Mouse (Mus musculus): ENCODE data around the gene Atg7. TPM values are rescaled to one million over a fixed set of nuclear protein-coding genes. Genes with fewer than 3 reads are reported as not detected.

Gene Atg7
- polyA plus RNA-seq, 1 experiment from 2014 or later = 76.8 TPM

- H3K27ac ChIP-seq = no peak overlapping the region
- H3K79me2 ChIP-seq (ENCODE audit: inconsistent target) = no peaks in the 10 kb centered on the region
- no peaks in the 10 kb centered on the region for H3K36me3 ChIP-seq (ENCODE audit: inconsistent target)
- 95% methylated on average over 4 of the region's 4 CpGs for WGBS (ENCODE audit: missing documents)
- no peak overlapping the region for H3K4me3 ChIP-seq (ENCODE audit: inconsistent target)
Observed at GRCm38 (mm10) chr6:114771502-114771901, 128.6 kb downstream of the Atg7 start.

DNA sequence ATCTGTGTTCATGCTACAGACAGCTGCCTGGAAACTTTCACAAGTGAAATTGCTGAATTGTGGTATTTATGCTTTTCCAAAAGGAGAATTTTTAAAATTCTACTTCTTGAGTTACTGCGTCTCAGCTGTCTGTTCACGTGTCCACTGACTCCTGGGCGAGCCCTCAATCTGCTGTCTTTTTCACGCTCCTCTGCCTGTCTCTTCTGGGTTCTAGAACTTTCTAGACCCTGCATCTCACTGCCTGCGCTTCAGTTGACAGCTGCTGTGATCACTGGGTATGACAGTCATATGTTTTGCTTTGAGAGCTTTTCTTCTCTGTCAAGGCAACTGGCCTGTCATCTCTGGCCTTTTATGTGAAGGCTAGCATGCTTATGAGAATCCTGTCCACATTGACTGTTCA lies 132.3 kb downstream of the Atg7 start:
- no peaks in the 10 kb centered on the region for H3K79me2 ChIP-seq (ENCODE audit: inconsistent target)
- WGBS (ENCODE audit: missing documents) = 95% methylated on average over 5 of the region's 5 CpGs
- no peak overlapping the region for H3K4me3 ChIP-seq (ENCODE audit: inconsistent target)
- 0 out of 2 replicates have a peak, but pooled peaks cover 7% of the 10 kb centered on the region for H3K36me3 ChIP-seq (ENCODE audit: inconsistent target)
- H3K27ac ChIP-seq = no peak overlapping the region

DNA sequence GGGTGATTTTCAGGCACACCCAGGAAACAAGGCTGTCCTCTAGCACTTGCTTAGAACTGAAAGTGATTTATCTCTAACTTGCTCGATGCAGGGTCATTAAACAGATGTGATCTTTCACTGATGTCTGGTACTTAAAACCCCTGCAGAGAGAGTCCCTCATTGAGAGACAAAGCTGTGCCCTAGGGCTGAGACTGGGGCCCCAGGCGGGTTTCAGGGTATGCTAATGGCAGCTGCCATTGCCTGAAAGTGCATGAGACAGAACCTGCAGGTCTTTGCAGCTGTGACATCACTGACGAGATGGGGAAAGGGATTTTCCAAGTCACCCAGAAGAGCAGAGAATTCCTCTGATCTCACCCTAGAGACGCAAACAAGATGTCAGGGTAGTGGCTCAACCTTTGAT lies 135.0 kb downstream of the Atg7 start:
- no peaks in the 10 kb centered on the region for H3K79me2 ChIP-seq (ENCODE audit: inconsistent target)
- no peak overlapping the region for H3K27ac ChIP-seq
- no peak overlapping the region for H3K4me3 ChIP-seq (ENCODE audit: inconsistent target)
- 93% methylated on average over 4 of the region's 4 CpGs for WGBS (ENCODE audit: missing documents)
- 0 out of 2 replicates have a peak, but pooled peaks cover 7% of the 10 kb centered on the region for H3K36me3 ChIP-seq (ENCODE audit: inconsistent target)

DNA sequence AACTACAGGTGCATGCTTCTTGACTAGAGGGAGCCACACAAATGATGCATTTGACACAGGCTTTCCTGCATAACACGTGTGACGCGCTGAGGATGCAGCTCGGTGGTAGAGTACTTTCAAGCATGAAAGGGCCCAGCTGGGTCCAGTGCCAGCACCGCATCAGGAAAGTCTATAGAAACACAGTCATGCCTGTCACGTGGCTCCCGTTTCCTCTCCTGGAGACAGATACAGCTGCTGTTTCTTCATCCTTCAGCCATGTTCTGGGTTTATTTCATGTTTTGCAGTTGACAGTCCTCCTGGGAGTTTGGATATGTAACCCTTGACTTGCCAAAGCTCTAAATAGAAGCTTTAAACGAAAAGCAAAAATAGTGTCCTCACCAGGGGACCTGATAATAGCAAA lies 135.8 kb downstream of the Atg7 start:
- Histone ChIP-seq H3K36me3 (ENCODE audit: inconsistent target) (0 out of 2 replicates have a peak, but pooled peaks cover 7% of the 10 kb centered on the region), H3K27ac (no peak overlapping the region), H3K4me3 (ENCODE audit: inconsistent target) (no peak overlapping the region), H3K79me2 (ENCODE audit: inconsistent target) (no peaks in the 10 kb centered on the region)
- WGBS (ENCODE audit: missing documents) = 93% methylated on average over 8 of the region's 8 CpGs

DNA sequence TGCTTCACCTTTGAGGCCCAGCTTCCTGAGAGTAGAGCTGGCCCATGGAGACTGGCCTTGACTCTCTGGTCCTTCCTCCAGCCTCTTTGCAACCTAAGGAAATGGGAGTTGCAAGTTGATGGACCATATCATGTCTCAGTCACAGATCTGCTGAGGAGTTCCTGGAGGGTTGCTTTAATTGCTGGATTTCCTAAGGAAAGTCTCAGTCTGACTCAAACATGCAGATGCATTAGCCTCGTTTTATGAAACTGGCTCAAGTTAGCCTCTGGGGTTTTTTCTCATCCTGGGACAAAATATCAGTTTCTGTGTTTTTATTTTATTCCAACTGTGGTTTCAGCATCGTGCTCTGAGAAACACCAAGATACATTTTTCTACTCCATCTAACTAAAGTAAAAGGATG lies 137.7 kb downstream of the Atg7 start:
- WGBS (ENCODE audit: missing documents) = 93% methylated on average over 2 of the region's 2 CpGs
- Histone ChIP-seq H3K79me2 (ENCODE audit: inconsistent target) (no peaks in the 10 kb centered on the region), H3K36me3 (ENCODE audit: inconsistent target) (0 out of 2 replicates have a peak, but pooled peaks cover 7% of the 10 kb centered on the region), H3K27ac (no peak overlapping the region), H3K4me3 (ENCODE audit: inconsistent target) (no peak overlapping the region)

DNA sequence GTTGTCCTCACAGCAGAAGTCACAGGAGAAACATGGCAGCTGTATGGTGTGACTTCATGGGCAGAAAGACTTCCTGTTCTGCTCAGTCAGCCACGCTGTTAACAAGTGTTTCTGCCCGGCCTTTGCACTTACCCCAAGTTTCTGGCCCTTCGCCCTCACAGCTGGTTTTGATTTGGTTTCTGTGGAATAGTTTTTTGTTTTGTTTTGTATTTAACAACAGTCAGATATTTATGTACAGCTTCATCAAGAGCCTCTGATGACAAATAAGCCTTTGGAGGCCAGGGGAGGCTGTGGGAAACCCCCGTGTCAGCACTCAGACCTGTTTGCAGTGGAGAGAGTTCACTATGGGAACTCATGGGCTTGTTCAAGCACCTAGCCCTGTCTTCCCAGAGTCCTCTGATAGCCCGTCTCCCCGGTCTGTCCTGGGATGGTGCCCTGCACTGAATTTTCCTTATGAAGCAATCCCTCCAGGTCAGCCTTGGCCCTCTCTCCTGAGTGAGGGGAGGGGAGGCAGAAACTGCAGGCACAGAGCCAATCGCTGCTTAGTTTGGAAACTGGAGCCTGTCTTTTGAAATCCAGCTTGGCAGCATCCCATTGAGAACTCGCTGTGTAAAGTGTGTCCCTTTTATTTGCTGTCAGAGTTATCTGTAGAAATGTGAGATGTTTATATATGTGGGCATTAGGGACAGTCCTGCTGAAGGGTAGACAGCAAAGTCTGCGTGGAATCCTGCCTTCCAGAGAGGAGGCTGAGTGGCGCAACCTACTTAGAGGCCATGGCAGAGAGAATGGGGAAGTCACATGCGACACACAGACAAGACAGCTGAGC lies 138.7 kb downstream of the Atg7 start:
- H3K27ac ChIP-seq = peak overlapping the region; percentile 27
- WGBS (ENCODE audit: missing documents) = 52% methylated on average over 11 of the region's 11 CpGs
- H3K36me3 ChIP-seq (ENCODE audit: inconsistent target) = 0 out of 2 replicates have a peak, but pooled peaks cover 7% of the 10 kb centered on the region

GRCm38 (mm10) chr6:114782486-114782885 lies 139.6 kb downstream of the Atg7 start:
- 86% methylated on average over 7 of the region's 7 CpGs for WGBS (ENCODE audit: missing documents)

More for the DNA sequence above, 138.7 kb downstream of the Atg7 start:
- H3K79me2 ChIP-seq (ENCODE audit: inconsistent target) = no peaks in the 10 kb centered on the region
- H3K4me3 ChIP-seq (ENCODE audit: inconsistent target) = no peak overlapping the region

DNA sequence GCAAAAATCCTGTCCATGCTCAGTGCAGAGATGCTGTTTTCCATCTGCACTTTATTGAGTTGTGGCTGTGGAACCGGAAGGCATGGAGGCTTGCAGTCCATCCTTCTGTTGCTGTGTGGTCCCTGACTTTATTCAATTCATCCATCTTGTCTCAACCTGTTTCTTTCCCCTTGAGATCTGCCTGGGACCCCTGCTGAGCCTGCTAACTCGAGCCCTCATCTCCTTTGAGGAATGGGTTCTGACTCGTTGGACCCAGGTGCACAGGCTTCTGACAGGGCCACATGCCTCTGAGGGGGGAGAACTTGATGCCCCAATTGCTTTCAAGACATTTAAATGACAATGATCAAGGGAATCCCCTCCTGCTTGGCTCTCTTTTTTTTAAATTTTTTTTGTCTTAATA lies 143.6 kb downstream of the Atg7 start:
- 90% methylated on average over 2 of the region's 3 CpGs for WGBS (ENCODE audit: missing documents)
- Histone ChIP-seq H3K36me3 (ENCODE audit: inconsistent target) (peaks cover 5% of the 10 kb centered on the region; the same call in 1 of the 2 replicates), H3K27ac (no peak overlapping the region), H3K4me3 (ENCODE audit: inconsistent target) (no peak overlapping the region), H3K79me2 (ENCODE audit: inconsistent target) (no peaks in the 10 kb centered on the region)

More at GRCm38 (mm10) chr6:114782486-114782885, 139.6 kb downstream of the Atg7 start:
- Histone ChIP-seq H3K27ac (no peak overlapping the region), H3K36me3 (ENCODE audit: inconsistent target) (0 out of 2 replicates have a peak, but pooled peaks cover 7% of the 10 kb centered on the region), H3K4me3 (ENCODE audit: inconsistent target) (no peak overlapping the region), H3K79me2 (ENCODE audit: inconsistent target) (no peaks in the 10 kb centered on the region)

GRCm38 (mm10) chr6:114787606-114788005 lies 144.7 kb downstream of the Atg7 start:
- Histone ChIP-seq H3K79me2 (ENCODE audit: inconsistent target) (no peaks in the 10 kb centered on the region), H3K36me3 (ENCODE audit: inconsistent target) (peaks cover 5% of the 10 kb centered on the region; the same call in 1 of the 2 replicates), H3K4me3 (ENCODE audit: inconsistent target) (no peak overlapping the region), H3K27ac (no peak overlapping the region)
- 89% methylated on average over 3 of the region's 3 CpGs for WGBS (ENCODE audit: missing documents)

DNA sequence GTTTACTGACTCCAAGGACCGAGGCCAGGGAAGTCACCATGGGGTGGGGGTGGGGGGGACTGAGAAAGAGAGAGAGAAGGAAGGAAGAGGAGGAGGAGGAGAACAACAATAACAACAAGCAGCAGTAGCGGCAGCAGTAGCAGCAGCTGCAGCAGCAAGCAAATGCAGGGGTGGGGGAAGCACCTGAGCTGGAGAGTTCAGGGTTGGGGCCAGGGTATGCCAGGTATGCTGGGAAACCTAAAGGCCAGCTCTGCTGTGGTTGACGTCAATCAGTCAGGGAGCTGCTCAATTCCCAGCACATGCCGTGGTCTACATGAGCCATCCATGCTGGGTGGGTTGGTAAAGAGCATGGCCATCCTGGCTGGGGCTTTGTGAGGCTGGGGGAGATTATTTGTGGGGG lies 145.8 kb downstream of the Atg7 start:
- Histone ChIP-seq H3K27ac (no peak overlapping the region), H3K4me3 (ENCODE audit: inconsistent target) (no peak overlapping the region), H3K36me3 (ENCODE audit: inconsistent target) (peaks cover 5% of the 10 kb centered on the region; the same call in 1 of the 2 replicates), H3K79me2 (ENCODE audit: inconsistent target) (no peaks in the 10 kb centered on the region)
- WGBS (ENCODE audit: missing documents) = 94% methylated on average over 4 of the region's 4 CpGs

- WGBS (ENCODE audit: missing documents) = 84% methylated on average over 2 of the region's 2 CpGs
- Histone ChIP-seq H3K4me3 (ENCODE audit: inconsistent target) (no peak overlapping the region), H3K27ac (no peak overlapping the region), H3K36me3 (ENCODE audit: inconsistent target) (peaks cover 5% of the 10 kb centered on the region; the same call in 1 of the 2 replicates), H3K79me2 (ENCODE audit: inconsistent target) (no peaks in the 10 kb centered on the region)
Observed at GRCm38 (mm10) chr6:114790084-114790483, 147.2 kb downstream of the Atg7 start.

GRCm38 (mm10) chr6:114790902-114791301 lies 148.0 kb downstream of the Atg7 start:
- Histone ChIP-seq H3K36me3 (ENCODE audit: inconsistent target) (peaks cover 5% of the 10 kb centered on the region; the same call in 1 of the 2 replicates), H3K4me3 (ENCODE audit: inconsistent target) (no peak overlapping the region), H3K27ac (no peak overlapping the region), H3K79me2 (ENCODE audit: inconsistent target) (no peaks in the 10 kb centered on the region)
- WGBS (ENCODE audit: missing documents) = 93% methylated on average over 7 of the region's 7 CpGs

DNA sequence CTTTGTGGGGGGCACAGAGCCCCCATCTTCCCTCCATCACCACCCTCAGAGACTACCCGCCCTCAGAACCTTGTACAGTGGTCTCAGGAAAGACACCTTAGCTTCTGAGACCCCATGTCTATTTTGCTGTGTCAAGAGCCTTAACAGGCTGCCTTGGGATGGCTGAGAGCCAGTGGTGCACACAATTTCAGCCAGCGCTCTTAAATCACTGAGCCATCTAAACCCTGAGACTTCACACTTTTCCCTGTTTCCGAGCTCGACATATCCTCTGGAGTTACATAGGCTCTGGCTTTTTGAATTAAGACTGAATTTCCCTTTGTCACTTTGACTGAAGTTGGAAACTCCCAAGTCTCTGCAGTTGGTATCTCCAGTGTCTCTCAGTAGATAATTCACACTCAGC lies 148.9 kb downstream of the Atg7 start:
- Histone ChIP-seq H3K79me2 (ENCODE audit: inconsistent target) (no peaks in the 10 kb centered on the region), H3K36me3 (ENCODE audit: inconsistent target) (peaks cover 5% of the 10 kb centered on the region; the same call in 1 of the 2 replicates), H3K4me3 (ENCODE audit: inconsistent target) (no peak overlapping the region), H3K27ac (no peak overlapping the region)
- 98% methylated on average over 4 of the region's 4 CpGs for WGBS (ENCODE audit: missing documents)

- H3K4me3 ChIP-seq (ENCODE audit: inconsistent target) = no peak overlapping the region
- WGBS (ENCODE audit: missing documents) = 97% methylated on average over 9 of the region's 9 CpGs
- no peaks in the 10 kb centered on the region for H3K36me3 ChIP-seq (ENCODE audit: inconsistent target)
- no peaks in the 10 kb centered on the region for H3K79me2 ChIP-seq (ENCODE audit: inconsistent target)
- no peak overlapping the region for H3K27ac ChIP-seq
Observed at GRCm38 (mm10) chr6:114794706-114795105, 151.8 kb downstream of the Atg7 start.

GRCm38 (mm10) chr6:114795706-114796325 lies 152.9 kb downstream of the Atg7 start:
- Histone ChIP-seq H3K27ac (no peak overlapping the region), H3K4me3 (ENCODE audit: inconsistent target) (no peak overlapping the region), H3K79me2 (ENCODE audit: inconsistent target) (no peaks in the 10 kb centered on the region), H3K36me3 (ENCODE audit: inconsistent target) (no peaks in the 10 kb centered on the region)
- WGBS (ENCODE audit: missing documents) = 80% methylated on average over 7 of the region's 7 CpGs

Measured in macrophage (primary cell).